Mouse (Mus musculus) liver, embryonic 11.5 days (tissue): Measurements from ENCODE around the gene Bcl2l15. TPM values are rescaled to one million over a fixed set of nuclear protein-coding genes. Genes with fewer than 3 reads are reported as not detected.
A peak's percentile ranks its signal among the peaks of the same experiment; 100 is the strongest.
"Not testable (repeated sequence)": the region's sequence is repeated elsewhere in the genome, so short reads cannot be mapped to it uniquely, and the experiment has no call there.

Experiments
- ATAC-seq: fragments of 200-750 bp; cut with Nextera tagmentation; replicated peaks from 2 replicates; pipeline ENCODE4 v1.8.0; 2017; ENCODE audit warnings: moderate number of reproducible peaks, mild to moderate bottlenecking, moderate TSS enrichment, moderate library complexity; ENCODE audit not compliant: low FRiP score
- DNase-seq: peaks from one replicate; pipeline ENCODE4 v3.0.0-alpha.2; 2017; ENCODE audit warnings: low spot score
- H3K27ac ChIP-seq: fragments of 300-500 bp; sonication (generic); 2 replicates; pipeline ENCODE4 v1.5.1; 2014; ENCODE audit warnings: mild to moderate bottlenecking, low read depth, low read length, control low read depth
- H3K27me3 ChIP-seq: fragments of 300-500 bp; sonication (generic); replicated peaks from 2 replicates; pipeline ENCODE4 v1.6.1; 2014; ENCODE audit warnings: low read length, mixed read lengths; ENCODE audit not compliant: control insufficient read depth, insufficient read depth
- H3K36me3 ChIP-seq: fragments of 300-500 bp; sonication (generic); 2 replicates; pipeline ENCODE4 v1.6.1; 2014; ENCODE audit warnings: mild to moderate bottlenecking, low read length, moderate library complexity, mixed read lengths; ENCODE audit not compliant: control insufficient read depth, insufficient read depth
- H3K4me1 ChIP-seq: fragments of 300-500 bp; sonication (generic); replicated peaks from 2 replicates; pipeline ENCODE4 v1.6.1; 2014; ENCODE audit warnings: low read length, mixed read lengths; ENCODE audit not compliant: control insufficient read depth, insufficient read depth
- H3K4me2 ChIP-seq: fragments of 300-500 bp; sonication (generic); 2 replicates; pipeline ENCODE4 v1.6.1; 2014; ENCODE audit warnings: mild to moderate bottlenecking, control low read depth, moderate library complexity
- H3K4me3 ChIP-seq: fragments of 300-500 bp; sonication (generic); 2 replicates; pipeline ENCODE4 v1.5.1; 2014; ENCODE audit warnings: low read depth, low read length, control low read depth
- H3K9ac ChIP-seq: fragments of 300-500 bp; sonication (generic); 2 replicates; pipeline ENCODE4 v1.6.1; 2014; ENCODE audit warnings: low read depth, low read length, control low read depth
- H3K9me3 ChIP-seq: fragments of 300-500 bp; sonication (generic); 2 replicates; pipeline ENCODE4 v1.6.1; 2016; ENCODE audit warnings: low read length, inconsistent platforms, mixed read lengths; ENCODE audit not compliant: control insufficient read depth
- WGBS: fragments of 180-500 bp; shearing (Covaris S2); extraction: QIAGEN DNeasy Blood & Tissue Kit; methylation state at CpG from one replicate; pipeline ENCODE4 v1.1.7; 2014; 5-methylcytosine and 5-hydroxymethylcytosine counted together
- polyA plus RNA-seq: library from polyadenylated mRNA; unstranded; fragments of >200 nt; fragmentation: Nextera tagmentation; extraction: Ambion mirVana; gene quantifications from 2 replicates; pipeline ENCODE4 v1.2.1, GENCODE M21; 2014

The Bcl2l15 gene
- polyA plus RNA-seq: 0.63 and 1.2 TPM in 2 replicates

GRCm38 (mm10) chr3:103832426-103832825 lies at the start of gene Bcl2l15:
Gene Bcl2l15 (plus strand): TSS chr3:103832601.
- peaks cover 9% of the 10 kb centered on the region for H3K4me1 ChIP-seq
- DNase-seq (no peak), ATAC-seq (peak; percentile 57)
- no peak within 1 kb of the TSS for H3K9ac ChIP-seq
- peak within 1 kb of the TSS; percentile 33 for H3K4me2 ChIP-seq
- H3K27ac ChIP-seq: no peak within 1 kb of the TSS
- no peaks in the 10 kb centered on the region for H3K36me3 ChIP-seq
- H3K4me3 ChIP-seq: no peak within 1 kb of the TSS
- H3K9me3 ChIP-seq: no peaks in the 10 kb centered on the region
- no peaks in the 10 kb centered on the region for H3K27me3 ChIP-seq

- DNase-seq: no peak
- peaks cover 29% of the 10 kb centered on the region for H3K4me1 ChIP-seq
- WGBS: 60% methylated on average over 4 of the region's 4 CpGs
- H3K27me3 ChIP-seq: no peaks in the 10 kb centered on the region
- H3K36me3 ChIP-seq: no peaks in the 10 kb centered on the region
- no peak overlapping the region for H3K27ac ChIP-seq
- H3K4me2 ChIP-seq: no peak overlapping the region
- H3K4me3 ChIP-seq: no peak overlapping the region
- no peak for ATAC-seq
- no peak overlapping the region for H3K9ac ChIP-seq
- H3K9me3 ChIP-seq: no peaks in the 10 kb centered on the region
Measured at GRCm38 (mm10) chr3:103782844-103783609, 49.4 kb upstream of the Bcl2l15 start.

GRCm38 (mm10) chr3:103787225-103787624 lies 45.2 kb upstream of the Bcl2l15 start:
- no peak overlapping the region; the same call in 1 of the 2 replicates for H3K4me2 ChIP-seq
- peaks cover 36% of the 10 kb centered on the region for H3K4me1 ChIP-seq
- no peaks in the 10 kb centered on the region for H3K27me3 ChIP-seq
- no peak overlapping the region for H3K4me3 ChIP-seq
- no peaks in the 10 kb centered on the region for H3K36me3 ChIP-seq
- ATAC-seq (no peak), DNase-seq (no peak)
- 54% methylated on average over 7 of the region's 7 CpGs for WGBS
- no peak overlapping the region for H3K27ac ChIP-seq
- H3K9ac ChIP-seq: no peak overlapping the region
- H3K9me3 ChIP-seq: no peaks in the 10 kb centered on the region

GRCm38 (mm10) chr3:103789096-103789495 lies 43.3 kb upstream of the Bcl2l15 start:
- no peak for ATAC-seq
- no peak overlapping the region for H3K9ac ChIP-seq
- no peak overlapping the region for H3K27ac ChIP-seq

GRCm38 (mm10) chr3:103789891-103790345 lies 42.5 kb upstream of the Bcl2l15 start:
- Histone ChIP-seq H3K4me1 (peaks cover 23% of the 10 kb centered on the region), H3K9ac (peak overlapping the region; percentile 75), H3K36me3 (no peaks in the 10 kb centered on the region), H3K27me3 (no peaks in the 10 kb centered on the region), H3K4me3 (peak overlapping the region; percentile 68), H3K4me2 (peak overlapping the region; percentile 88), H3K9me3 (no peaks in the 10 kb centered on the region), H3K27ac (peak overlapping the region; percentile 92)
- DNase-seq (peak; percentile 64), ATAC-seq (peak; percentile 30; the same call in 1 of the 2 replicates)
- 1% methylated on average over 14 of the region's 14 CpGs for WGBS

More at GRCm38 (mm10) chr3:103789096-103789495, 43.3 kb upstream of the Bcl2l15 start:
- Histone ChIP-seq H3K4me1 (peaks cover 24% of the 10 kb centered on the region), H3K36me3 (no peaks in the 10 kb centered on the region), H3K9me3 (no peaks in the 10 kb centered on the region), H3K4me3 (peak overlapping the region; percentile 68), H3K27me3 (no peaks in the 10 kb centered on the region), H3K4me2 (peak overlapping the region; percentile 88)
- DNase-seq: no peak
- WGBS: 76% methylated on average over 7 of the region's 7 CpGs

- ATAC-seq: peak; percentile 61
- Histone ChIP-seq H3K36me3 (no peaks in the 10 kb centered on the region), H3K4me1 (peaks cover 23% of the 10 kb centered on the region), H3K27me3 (no peaks in the 10 kb centered on the region), H3K27ac (peak overlapping the region; percentile 92), H3K4me3 (peak overlapping the region; percentile 68), H3K9me3 (no peaks in the 10 kb centered on the region), H3K9ac (peak overlapping the region; percentile 75), H3K4me2 (peak overlapping the region; percentile 88)
- peak; percentile 67 for DNase-seq
- WGBS: under 1% methylated on average over 53 of the region's 61 CpGs
Measured at GRCm38 (mm10) chr3:103790346-103791145, 41.9 kb upstream of the Bcl2l15 start.

- H3K36me3 ChIP-seq: no peaks in the 10 kb centered on the region
- DNase-seq (peak; percentile 96), ATAC-seq (peak; percentile 92)
- H3K4me3 ChIP-seq: peak within 1 kb of the TSS; percentile 68
- H3K9me3 ChIP-seq: no peaks in the 10 kb centered on the region
- peak within 1 kb of the TSS; percentile 88 for H3K4me2 ChIP-seq
- H3K27me3 ChIP-seq: no peaks in the 10 kb centered on the region
- 9% methylated on average over 49 of the region's 49 CpGs for WGBS
- H3K4me1 ChIP-seq: peaks cover 19% of the 10 kb centered on the region
- peak within 1 kb of the TSS; percentile 92 for H3K27ac ChIP-seq
- H3K9ac ChIP-seq: peak within 1 kb of the TSS; percentile 75
Measured at GRCm38 (mm10) chr3:103791230-103792110, 40.9 kb upstream of the Bcl2l15 start, which contains the start of gene Hipk1. Gene Hipk1 (minus strand): TSS chr3:103791563.

GRCm38 (mm10) chr3:103792111-103792406 lies 40.3 kb upstream of the Bcl2l15 start:
- not testable (repeated sequence) for ATAC-seq, H3K9me3 ChIP-seq, H3K27me3 ChIP-seq, H3K36me3 ChIP-seq, DNase-seq
- WGBS: 69% methylated on average over 5 of the region's 5 CpGs
- peak overlapping the region; percentile 92 for H3K27ac ChIP-seq
- peaks cover 17% of the 10 kb centered on the region; the same call in 1 of the 2 replicates for H3K4me1 ChIP-seq
- peak overlapping the region; percentile 68; the same call in 1 of the 2 replicates for H3K4me3 ChIP-seq
- H3K9ac ChIP-seq: peak overlapping the region; percentile 5; the same call in 1 of the 2 replicates
- H3K4me2 ChIP-seq: peak overlapping the region; percentile 88
